Mouse (Mus musculus) mature B cell (primary cell): ENCODE measurements around the gene Stim1.

Experiments used
- in situ Hi-C: fragments of 300-500 bp; cut with MboI; formaldehyde crosslinking; loops from 2 replicates; pipeline ENCODE4 v1.14.3; 2019

Stim1 gene

DNA sequence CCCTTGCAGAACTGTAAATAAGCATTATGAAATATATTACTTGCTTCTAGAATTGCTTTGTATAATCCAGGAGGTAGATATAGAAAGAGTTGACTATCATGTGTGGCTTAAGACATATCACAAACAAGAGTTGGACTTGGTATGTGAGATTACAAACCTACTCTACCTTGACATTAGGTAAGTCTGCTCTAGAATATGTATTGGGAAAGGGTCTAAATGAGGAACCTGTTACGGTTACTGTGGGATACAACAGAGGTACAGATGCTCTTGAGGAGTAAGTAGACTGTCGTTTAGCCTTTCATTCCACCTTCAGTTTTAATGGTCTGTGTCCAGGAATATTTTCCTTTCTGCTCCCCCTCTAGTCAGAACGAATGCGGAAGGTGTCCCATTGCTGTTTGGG is 34.9 kb downstream of the Stim1 start:
- in situ Hi-C loops, result no loop called here

DNA sequence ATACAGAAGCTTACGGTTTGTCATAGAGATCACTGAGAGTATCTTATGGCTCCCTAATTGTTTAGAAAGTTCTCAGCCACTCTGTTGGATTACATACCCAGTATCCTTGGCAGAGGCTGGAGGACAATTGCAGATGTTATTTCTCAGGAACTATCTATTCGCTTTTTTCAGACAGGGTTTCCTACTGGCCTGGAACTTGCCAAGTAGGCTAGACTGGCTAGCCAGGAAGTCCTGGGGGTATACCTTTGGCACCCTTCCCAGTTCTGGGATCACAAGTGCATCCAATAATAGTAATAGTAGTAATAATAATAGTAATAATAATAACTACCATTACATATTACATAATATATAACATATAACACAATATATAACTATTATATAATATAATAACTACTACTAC is 38.0 kb downstream of the Stim1 start:
- in situ Hi-C loops, result no loop called here

DNA sequence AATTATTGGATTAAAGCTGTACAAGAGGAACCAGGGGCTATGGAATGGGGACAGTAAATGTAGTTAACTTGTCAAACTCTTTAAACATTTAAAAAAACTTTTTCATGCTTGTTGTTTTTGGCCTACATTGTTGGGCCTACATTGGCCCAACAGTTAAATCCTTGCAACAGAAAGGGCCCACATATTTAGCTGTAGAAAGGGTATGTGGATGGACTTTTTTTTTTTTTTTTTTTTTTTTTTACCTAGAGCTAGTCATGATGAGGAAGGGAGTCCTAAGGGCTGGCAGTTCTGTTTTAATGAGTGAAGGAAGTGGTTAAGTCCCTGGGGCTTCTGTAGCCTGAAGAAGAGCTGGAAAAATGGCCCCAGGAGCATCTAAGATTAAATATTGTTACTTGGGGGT is 42.7 kb downstream of the Stim1 start:
- in situ Hi-C loops, result no loop called here

DNA sequence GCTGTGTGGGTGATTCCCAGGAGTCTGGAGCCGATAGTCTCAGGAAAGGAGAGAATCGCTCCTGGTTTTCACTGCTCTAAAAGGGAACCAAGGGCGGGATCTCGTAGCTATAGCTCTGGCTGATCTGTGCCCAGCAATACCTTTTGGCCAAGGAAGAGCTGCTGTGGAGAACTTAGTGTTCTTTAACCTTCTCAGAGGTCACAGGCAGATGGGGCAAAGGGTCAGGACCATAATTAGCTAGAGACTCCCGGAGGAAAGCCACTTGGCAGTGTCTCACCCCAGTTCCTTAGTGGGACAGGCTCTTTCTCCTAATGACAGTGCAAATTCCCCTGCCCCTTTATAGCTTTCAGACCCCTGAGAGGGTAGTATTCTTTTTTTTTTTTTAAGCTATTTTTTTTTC is 43.2 kb downstream of the Stim1 start:
- in situ Hi-C loops, result no loop called here

DNA sequence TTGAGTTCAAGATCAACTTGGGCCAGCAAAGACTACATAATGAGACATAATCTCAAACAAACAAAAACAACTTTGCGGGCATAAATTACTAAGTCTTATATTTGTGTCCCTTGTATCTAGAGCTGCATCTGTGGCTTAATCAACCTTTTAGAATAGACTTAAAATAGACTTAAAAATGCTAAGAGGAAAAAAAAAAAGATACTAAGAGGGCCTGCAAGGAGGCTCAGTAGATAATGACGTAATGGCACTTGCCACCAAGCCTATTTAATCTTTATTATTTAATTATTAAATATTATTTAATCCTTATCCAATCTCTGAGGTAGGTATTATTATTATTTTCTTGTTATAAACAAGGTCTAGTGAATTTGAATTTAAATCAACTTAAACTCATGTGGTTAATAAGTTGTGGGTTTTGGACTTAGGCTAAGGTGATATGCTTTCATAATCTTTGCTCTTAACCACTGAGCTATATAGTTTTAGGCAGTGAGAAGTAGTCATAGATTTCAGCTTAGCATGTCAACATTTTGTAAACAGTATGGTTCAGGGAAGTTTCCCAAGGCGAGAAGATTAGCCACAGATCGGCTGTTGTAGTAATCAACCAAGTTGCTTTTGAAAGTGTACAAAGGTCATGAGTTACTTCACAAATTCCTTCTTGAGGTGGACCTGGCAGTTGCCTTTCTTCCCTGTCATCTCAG is 45.4 kb downstream of the Stim1 start:
- in situ Hi-C loops, result no loop called here

DNA sequence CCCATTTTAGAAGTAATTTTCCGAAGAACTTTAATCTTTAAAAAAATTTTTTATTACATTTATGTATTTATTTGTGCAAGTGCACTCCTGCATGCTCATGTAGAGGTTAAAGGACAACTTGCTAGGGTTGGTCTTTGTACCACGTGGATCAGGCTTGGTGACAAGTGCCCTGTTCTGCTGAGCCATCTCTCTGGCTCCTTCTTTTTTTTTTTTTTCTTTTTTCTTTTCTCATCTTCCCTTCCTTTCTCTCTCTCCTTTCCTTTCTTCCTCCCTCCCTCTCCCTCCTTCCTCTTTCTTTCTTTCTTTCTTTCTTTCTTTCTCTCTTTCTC is 45.9 kb downstream of the Stim1 start:
- in situ Hi-C loops, result no loop called here

DNA sequence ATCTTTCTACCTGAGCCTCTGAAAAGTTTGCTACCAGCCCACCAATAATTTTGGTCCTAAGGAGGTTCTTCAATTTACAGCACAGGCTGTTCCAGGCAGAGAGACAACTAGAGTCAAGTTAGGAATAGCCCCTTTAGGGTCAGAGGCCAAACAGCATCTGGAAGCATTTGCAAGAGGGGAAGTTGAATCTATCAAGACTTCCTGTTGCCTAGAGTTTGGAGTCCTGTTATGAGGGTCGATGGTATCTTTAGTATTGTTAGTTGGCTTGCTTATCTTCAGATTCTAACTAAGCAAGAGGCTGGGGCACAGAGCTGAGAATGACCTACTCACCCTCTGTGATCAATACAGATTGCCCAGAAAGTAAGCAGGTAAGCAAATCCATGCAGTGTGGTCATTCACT is 46.5 kb downstream of the Stim1 start:
- in situ Hi-C loops, result no loop called here

DNA sequence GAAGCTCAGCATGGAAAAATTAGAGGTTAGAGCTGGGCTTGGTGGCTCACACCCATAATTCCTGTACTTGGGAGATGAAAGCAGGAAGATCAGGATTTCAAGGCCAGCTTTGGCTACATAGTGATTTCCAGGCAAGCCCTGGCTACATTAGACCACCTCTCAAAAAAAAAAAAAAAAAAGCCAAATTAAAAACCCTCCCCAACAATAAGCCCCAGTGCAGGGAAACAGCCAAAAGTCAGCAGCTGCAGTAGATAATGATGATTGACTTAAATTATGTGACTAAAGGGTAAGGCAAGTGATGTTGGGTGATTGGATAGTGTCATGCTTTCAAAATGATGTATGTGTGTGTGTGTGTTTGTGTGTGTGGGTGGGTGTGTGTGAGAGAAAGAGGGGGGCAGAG is 47.3 kb downstream of the Stim1 start:
- in situ Hi-C loops, result no loop called here

DNA sequence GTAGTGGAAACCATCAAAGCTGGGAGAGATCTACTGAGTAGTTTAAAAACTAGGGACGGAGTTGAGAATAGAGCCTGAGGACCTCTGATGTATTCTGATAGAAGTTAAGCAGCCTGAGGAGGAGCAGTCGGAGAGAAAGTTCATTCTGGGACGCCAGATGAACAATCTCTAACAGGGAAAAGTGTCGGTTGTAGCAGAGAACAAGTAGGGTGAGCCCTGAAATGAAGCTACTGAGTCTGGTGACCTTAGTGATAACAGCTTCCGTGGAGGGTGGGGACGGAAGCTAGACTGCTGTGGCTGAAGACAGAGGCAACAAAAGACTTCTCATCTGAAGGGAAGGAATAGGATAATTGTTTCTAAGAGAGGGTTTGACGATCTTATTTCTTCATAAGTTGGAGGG is 47.8 kb downstream of the Stim1 start:
- in situ Hi-C loops, result no loop called here

DNA sequence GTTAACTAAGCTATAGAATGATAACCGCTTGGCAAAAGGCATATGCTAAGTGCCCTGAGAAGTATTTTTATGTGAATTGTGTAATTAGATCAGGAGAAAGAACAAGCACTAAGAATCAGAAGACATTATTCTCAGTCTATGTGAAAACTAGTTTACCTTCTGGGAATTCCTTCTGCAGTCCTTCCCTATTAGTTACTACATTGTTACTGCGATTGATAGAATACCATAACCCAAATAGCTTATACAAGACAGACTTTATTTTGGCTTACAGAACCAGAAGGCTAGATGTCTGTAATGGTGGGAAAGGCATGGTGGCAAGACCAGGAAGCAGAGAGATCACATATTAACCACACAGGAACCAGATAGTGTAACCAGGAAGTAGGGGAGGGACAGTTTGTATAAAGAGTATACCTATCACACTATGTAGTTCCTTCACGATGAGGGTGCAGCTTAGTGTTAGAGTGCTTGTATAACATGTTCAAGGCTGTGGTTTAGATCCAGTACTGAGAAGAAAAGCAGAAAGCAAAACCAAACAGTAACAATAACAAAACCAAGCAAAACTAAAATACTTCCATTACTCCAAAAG is 50.1 kb downstream of the Stim1 start:
- in situ Hi-C loops, result no loop called here

DNA sequence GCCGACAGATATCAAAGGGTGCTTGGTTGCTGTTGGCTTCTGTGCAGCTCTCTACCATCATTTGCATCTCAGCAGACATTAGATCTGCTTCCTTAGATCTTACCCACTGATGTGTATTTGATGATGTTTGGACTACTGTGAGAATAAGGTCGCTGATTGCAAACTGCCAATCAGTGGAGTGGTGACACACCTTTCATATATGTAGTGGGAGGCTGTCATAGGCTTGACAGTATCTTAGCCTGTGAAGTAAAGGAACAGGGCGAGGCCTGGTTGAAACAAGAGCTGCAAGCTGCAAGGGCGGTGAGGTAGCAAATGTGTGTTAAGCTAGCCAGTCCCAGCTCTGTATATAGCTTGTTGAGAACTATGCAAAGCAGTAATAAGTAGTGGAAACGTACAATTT is 54.5 kb downstream of the Stim1 start:
- in situ Hi-C loops, result no loop called here

DNA sequence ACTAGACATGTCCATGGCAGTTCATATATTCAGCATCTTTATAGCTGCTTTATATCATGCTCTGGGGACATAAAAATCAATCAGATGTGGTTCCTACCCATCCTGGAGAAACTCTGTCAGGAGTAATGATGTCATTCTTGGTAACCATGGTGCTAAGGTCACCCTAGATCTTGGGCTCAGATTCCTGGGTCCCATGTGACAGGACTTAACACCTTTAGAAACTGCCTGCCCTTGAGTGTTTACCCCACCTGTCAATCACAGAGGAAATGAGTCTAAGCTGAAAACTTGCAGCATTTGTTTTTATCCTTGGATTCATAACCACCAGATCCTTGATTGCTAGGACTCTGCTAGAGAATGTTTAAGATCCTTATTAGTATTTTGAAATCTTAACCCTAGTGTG is 58.7 kb downstream of the Stim1 start:
- in situ Hi-C loops, result no loop called here

DNA sequence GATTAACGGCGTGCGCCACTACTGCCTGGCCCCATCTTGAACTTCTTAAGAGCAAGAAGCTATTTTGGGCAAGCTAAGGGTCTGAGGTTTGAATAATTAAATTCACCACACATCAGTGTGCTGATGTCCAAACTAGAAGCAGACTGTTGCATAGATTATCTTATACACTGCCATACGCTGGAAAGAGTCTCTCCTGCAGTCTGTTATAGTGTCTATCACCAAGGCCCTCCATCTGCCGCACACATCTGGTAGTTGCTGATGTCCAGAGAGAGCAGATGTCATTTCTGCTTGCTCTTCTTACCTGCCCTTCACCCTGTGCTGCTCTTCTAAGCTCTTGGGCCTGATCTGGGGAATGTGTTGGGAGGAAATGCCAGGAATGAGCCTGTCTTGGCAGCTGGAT is 62.7 kb downstream of the Stim1 start:
- in situ Hi-C loops, result no loop called here

DNA sequence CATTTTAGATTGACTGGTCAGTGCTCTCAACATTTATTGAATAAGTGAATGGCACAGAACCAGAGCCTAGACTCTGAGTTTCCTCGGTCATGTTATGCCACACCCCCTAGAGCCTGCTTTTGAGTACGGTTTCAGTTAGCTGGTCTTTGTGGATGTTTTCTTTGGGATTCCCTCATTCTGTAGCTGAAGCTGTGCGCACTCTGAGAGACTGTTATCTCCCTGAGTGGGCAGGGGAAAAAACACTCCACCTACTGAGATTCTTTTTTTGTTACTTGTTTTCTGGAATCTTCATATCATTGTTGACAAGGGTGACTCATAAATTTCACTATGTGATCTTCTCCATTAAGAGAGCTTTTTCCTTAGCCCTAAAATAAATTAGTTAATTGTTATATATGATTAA is 63.9 kb downstream of the Stim1 start:
- in situ Hi-C loops, result no loop called here

DNA sequence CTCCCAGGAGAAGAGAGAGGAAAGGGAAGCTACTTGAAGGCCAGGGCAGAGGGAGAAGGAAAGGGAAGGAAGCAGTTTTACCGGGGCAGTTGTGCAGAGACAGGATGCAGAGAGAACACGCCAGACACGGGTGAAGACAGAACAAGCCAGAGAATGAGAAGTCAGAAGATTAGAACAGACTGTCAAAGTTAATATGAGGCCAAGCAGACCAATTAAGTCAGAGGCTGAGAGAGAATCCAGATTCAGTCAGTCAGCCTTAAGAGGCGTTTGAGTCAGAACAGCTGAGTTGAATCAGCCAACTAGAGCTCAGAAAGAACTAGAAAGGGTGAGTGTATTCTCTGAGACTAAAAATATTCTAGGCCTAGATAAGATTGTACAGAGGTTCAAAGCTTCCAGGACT is 66.1 kb downstream of the Stim1 start:
- in situ Hi-C loops, result no loop called here

DNA sequence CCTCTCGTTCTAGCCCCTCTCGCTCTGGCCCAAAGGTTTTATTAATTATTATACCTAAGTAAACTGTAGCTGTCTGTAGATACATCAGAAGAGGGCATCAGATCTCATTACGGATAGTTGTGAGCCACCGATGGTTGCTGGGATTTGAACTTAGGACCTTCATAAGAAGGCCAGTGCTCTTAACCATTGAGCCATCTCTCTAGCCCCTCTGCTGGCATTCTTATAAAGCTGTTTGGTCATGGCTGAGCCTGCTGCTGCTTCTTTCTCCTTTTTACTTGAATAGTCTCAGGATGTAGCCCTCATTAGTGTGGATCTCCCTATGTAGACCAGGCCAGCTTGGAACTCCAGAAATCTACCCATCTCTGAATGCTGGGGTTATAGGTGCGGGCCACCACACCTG is 69.7 kb downstream of the Stim1 start:
- in situ Hi-C loops, result no loop called here

DNA sequence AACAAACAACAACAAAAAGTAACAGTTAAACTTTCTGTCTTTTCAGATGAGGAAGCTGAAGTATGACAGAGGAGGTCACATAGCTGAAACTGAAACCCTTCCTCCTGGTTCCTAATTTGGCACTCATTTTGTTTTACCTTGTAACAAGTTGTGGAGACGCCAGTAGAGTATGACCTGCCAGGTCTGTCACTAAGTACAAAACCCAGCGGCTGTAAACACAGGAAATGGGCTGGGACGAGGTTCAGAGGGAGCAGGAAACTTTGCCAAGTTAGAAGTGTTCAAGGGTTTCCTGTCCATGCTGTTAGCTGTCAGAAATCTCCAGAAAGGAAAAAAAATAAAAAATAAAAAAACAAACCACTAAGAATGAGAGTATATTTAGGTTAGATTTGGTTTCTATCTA is 70.3 kb downstream of the Stim1 start:
- in situ Hi-C loops, result no loop called here

DNA sequence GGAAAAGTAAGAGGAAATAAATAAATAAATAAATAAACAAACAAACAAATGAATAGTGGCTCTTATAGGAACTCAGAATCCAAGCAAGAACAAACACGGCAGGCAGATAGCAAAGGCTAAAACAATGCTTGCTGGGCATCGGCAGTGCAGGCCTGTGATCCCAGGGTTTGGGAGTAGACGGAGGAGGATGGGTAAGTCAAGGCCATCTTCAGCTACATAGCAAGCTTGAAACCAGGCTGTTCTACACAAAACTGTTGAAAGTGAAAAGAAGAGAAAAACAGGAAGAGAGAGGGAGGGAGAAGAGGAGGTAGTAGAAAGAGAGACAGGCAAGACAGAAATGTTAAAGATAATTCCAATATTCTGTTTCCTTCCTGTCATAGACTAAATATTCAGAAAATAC is 71.3 kb downstream of the Stim1 start:
- in situ Hi-C loops, result no loop called here

DNA sequence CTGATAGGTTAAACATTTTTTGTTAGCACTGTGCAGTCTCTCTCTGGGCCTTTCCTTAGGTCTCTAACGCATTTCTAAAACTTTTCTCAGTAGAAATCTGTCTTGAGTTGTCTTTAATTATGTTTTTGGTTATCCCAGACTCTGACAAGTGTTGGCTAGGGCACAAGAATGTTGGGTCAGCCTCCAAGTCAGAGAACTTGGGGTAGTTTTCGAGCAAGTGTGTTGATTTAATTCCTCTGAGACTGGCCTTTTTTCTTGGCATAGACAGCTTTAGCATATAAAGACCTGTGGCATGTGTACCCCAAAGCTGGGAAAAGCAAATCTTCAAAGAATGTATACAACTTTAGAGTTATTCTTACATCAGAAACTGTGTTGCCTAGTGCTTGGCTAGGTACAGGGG is 78.3 kb downstream of the Stim1 start:
- in situ Hi-C loops, result no loop called here

DNA sequence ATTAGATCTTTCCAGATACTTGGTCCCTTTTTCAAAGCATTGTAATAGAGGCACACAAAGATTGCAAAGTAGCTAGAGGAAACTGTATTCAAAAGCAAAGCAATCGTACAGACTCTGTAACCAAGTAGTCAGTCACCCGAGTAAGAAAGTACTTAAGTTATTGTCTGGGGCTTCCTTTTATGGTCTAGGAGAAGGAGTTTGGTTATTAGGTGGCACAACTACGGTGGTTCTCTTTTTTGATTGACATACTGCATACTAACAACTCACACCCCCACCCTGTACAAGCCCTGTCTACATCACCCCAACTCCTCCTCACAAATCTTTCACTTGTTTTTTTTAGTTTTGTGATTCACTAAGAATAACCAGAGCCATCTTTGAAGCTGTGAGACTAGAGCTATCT is 79.7 kb downstream of the Stim1 start:
- in situ Hi-C loops, result no loop called here

DNA sequence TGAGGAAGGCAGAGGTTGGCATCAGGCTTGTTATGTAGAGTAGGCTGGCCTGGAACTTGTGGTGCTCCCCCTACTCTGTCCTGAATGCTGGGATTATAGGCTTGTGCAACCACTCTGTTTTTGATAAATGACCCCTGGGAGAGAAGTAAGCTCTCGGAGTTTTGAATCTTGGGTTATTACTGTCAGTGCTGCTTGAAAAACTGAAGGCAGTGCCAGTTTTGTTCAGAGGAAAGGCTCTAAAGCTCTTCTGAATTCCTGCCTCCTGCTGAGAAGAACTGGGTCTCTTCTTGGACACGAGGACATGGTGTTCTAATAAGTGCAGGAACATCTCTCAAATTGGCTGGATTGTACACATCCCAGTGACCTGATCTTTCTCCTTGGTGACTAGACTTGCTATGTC is 81.1 kb downstream of the Stim1 start:
- in situ Hi-C loops, result no loop called here

DNA sequence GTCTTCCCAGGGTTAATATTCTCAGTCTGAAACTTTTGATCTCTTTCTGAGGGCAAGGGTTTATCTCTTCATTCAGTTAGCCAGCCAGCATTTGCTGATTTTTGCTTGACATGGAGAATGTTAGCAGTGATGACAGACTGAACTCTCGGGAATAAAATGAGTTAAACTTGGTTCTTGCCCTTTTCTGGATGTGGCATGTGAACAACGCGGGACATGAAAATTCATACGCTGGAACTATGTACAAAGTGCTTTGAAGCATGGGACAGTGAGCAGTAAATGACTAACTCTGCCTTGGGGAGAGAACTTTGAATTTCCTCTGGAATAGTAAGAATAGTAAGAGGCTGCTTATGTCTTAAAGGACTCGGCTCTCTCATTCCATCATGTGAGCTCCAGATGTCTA is 81.6 kb downstream of the Stim1 start:
- in situ Hi-C loops, result no loop called here

DNA sequence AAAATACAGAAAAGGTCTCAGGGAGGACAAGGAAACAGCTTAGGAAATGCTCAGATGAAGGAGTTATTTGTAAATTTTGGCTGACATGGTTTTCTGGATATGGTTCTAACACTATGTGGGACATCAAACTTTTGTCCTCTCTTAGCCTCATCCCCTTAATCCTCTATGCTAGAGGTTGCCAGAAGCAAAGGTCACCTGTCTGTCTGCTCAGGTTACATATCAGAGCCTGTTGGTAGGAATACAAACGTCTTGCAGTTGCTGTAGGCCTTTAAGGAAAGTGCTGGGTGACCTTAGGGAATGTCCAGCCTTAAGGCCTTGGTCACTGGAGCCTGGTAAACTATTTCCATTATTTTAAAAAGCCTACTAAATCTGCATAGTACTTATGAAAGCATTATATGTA is 85.8 kb downstream of the Stim1 start:
- in situ Hi-C loops, result no loop called here

DNA sequence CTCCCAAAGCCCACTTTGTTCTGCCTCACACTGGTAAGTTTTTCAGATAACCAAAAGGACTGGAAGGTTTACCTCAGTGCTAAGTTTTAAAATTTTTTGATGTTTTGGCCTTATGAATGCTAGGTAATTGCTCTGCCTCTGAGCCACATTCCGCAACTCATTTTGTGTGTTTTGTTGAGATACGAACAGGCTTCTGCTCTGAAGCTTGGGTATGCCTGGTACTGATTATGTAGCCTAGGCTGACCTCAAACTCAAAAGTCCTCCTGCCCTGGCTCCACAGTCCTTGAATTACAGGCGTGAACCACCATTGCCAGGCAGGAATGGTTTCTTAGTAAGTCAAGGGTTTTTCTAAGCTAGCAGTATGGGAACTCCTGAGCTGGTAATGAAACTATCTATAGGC is 90.5 kb downstream of the Stim1 start:
- in situ Hi-C loops, result no loop called here

DNA sequence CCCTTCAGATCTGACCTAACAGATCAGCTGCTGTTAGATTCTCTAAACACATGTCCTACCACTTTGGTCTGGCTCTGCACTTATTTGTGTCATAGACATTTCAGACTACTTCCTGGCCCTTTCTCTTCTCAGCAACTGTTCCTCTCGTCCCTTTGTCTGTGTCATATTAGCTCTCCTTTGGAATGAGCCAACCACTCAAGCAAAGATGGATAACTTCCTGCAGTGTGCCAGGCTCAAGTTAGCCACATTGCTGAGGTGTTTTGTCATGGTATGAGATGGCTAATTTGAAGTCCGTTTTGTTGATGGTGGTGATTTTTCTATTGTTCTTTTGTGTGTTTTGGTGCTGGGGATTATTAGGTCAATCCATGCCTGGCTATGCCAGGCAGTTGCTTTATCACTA is 93.7 kb downstream of the Stim1 start:
- in situ Hi-C loops, result no loop called here
